Mouse (Mus musculus) lung, adult 2 months (tissue): ENCODE measurements around the gene Pgpep1l.

Experiments
- CTCF ChIP-seq: fragments of 200-500 bp; IDR thresholded peaks from 2 replicates; pipeline ENCODE4 v1.5.1; 2011; ENCODE audit warnings: mild to moderate bottlenecking, low read length, control low read depth; ENCODE audit not compliant: insufficient read depth
- POLR2A ChIP-seq: fragments of 200-500 bp; IDR thresholded peaks from 2 replicates; pipeline ENCODE4 v1.6.1; 2011; ENCODE audit warnings: low read depth, mild to moderate bottlenecking, control low read depth, low read length, borderline replicate concordance; ENCODE audit errors: extremely low read depth

DNA sequence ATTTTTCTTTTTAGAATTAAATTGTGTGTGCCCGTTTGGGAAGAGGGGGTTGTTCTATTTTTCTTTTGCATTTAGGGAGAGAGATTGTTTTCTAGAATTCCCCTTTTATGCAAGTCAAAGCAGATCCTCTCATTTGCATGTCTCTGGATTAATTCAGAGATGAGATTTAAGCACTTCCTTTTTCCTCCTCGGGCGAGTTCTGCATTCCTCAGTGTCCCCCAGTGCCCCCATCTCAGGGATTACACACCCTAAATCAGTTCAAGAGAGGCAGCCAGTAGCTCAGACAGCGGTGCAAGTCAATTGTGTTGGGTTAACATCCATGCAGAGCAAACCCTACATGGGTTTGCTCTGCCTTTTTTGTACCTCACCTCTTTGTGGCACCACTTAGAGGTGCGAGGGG lies 50.2 kb downstream of the Pgpep1l start:
- TF ChIP-seq POLR2A (no peak), CTCF (no peak)
